Comparison of ENCODE assay signal across 1 mouse cellular context in genomic region chr9:75304286-75304685, GRCm38 (mm10).
TF ChIP-seq lines count a peak whose summit lies in the region.

No protein-coding gene starts in this region.

TF ChIP-seq in CH12.LX, 34 proteins besides CTCF, POLR2A, EP300 and RAD21 (continued from another document):
- TF ChIP-seq USF2 (conservative IDR thresholded peaks at IDR 0.05; ENCODE audit: low read depth, low read length) (no peak), JUND (conservative IDR thresholded peaks at IDR 0.05; ENCODE audit: low read depth, low read length) (no peak), MYC (IDR thresholded peaks at IDR 0.05; ENCODE audit: low read depth, low read length) (no peak), PAX5 (IDR thresholded peaks at IDR 0.05; ENCODE audit: low read length) (no peak), ZNF384 (IDR thresholded peaks at IDR 0.05; ENCODE audit: low read depth, low read length) (no peak), MAFK (IDR thresholded peaks at IDR 0.05; ENCODE audit: insufficient replicate concordance, low read length) (no peak), JUN (IDR thresholded peaks at IDR 0.05; ENCODE audit: insufficient read depth, low read depth, low read length) (no peak)
